Mouse (Mus musculus) forebrain, postnatal 0 days (tissue): Measurements from ENCODE around the gene Acp2. TPM values are rescaled to one million over a fixed set of nuclear protein-coding genes. Genes with fewer than 3 reads are reported as not detected.
"Not testable (repeated sequence)": the region's sequence is repeated elsewhere in the genome, so short reads cannot be mapped to it uniquely, and the experiment has no call there.

Source experiments
- ATAC-seq: fragments of 200-750 bp; cut with Nextera tagmentation; 2 replicates; pipeline ENCODE4 v1.8.0; 2017; ENCODE audit warnings: mild to moderate bottlenecking, moderate library complexity
- DNase-seq: peaks from one replicate; pipeline ENCODE4 v3.0.0-alpha.2; 2015
- H3K27ac ChIP-seq: fragments of 300-500 bp; sonication (generic); 2 replicates; pipeline ENCODE4 v1.5.1; 2014; ENCODE audit warnings: low read depth, mild to moderate bottlenecking, antibody characterized with exemption, low read length, moderate library complexity, mixed read lengths
- H3K27me3 ChIP-seq: fragments of 300-500 bp; sonication (generic); 2 replicates; pipeline ENCODE4 v1.6.1; 2014; ENCODE audit warnings: mild to moderate bottlenecking, low read length, mixed read lengths; ENCODE audit not compliant: insufficient read depth
- H3K36me3 ChIP-seq: fragments of 300-500 bp; sonication (generic); 2 replicates; pipeline ENCODE4 v1.6.1; 2014; ENCODE audit warnings: mild to moderate bottlenecking, moderate library complexity; ENCODE audit not compliant: insufficient read depth
- H3K4me1 ChIP-seq: fragments of 300-500 bp; sonication (generic); 2 replicates; pipeline ENCODE4 v1.6.1; 2014; ENCODE audit warnings: antibody characterized with exemption; ENCODE audit not compliant: insufficient read depth
- H3K4me2 ChIP-seq: fragments of 300-500 bp; sonication (generic); 2 replicates; pipeline ENCODE4 v1.6.1; 2014; ENCODE audit warnings: low read depth, mild to moderate bottlenecking, moderate library complexity
- H3K4me3 ChIP-seq: fragments of 300-500 bp; sonication (generic); 2 replicates; pipeline ENCODE4 v1.5.1; 2014; ENCODE audit warnings: low read depth, low read length, mixed read lengths
- H3K9ac ChIP-seq: fragments of 300-500 bp; sonication (generic); 2 replicates; pipeline ENCODE4 v1.6.1; 2014; ENCODE audit warnings: mild to moderate bottlenecking
- H3K9me3 ChIP-seq: fragments of 300-500 bp; sonication (generic); 2 replicates; pipeline ENCODE4 v1.6.1; 2016; ENCODE audit warnings: low read length
- CTCF ChIP-seq: sonication (generic); IDR thresholded peaks from 2 replicates; pipeline ENCODE4 v1.5.1; 2016; ENCODE audit warnings: antibody characterized with exemption, control low read depth, low read depth
- WGBS: fragments of 180-500 bp; shearing (Covaris S2); extraction: QIAGEN DNeasy Blood & Tissue Kit; methylation state at CpG from one replicate; pipeline ENCODE4 v1.1.7; 2014; 5-methylcytosine and 5-hydroxymethylcytosine counted together
- polyA plus RNA-seq: library from polyadenylated mRNA; unstranded; fragments of >200 nt; fragmentation: Nextera tagmentation; extraction: Ambion mirVana; gene quantifications from 2 replicates; pipeline ENCODE4 v1.2.1, GENCODE M21; 2015
- total RNA-seq: library from RNA; depleted of rRNA; stranded (reverse); fragments of >200 nt; gene quantifications from 2 replicates; pipeline ENCODE4 v1.2.3, GENCODE M21; 2014

Acp2 gene
- total and polyA plus RNA-seq, 2 experiments from 2014 or later = 32.2 to 39.4 TPM

GRCm38 (mm10) chr2:91220501-91220900 lies 17.8 kb downstream of the Acp2 start:
- peaks cover 8% of the 10 kb centered on the region; the same call in 1 of the 2 replicates for H3K36me3 ChIP-seq
- no peaks in the 10 kb centered on the region for H3K27me3 ChIP-seq
- no peaks in the 10 kb centered on the region for H3K9me3 ChIP-seq
- no peak for DNase-seq
- ATAC-seq = no peak
- no peak overlapping the region for H3K4me3 ChIP-seq
- no peaks in the 10 kb centered on the region for H3K4me1 ChIP-seq
- no peak for TF ChIP-seq CTCF
- H3K4me2 ChIP-seq = no peak overlapping the region
- 97% methylated on average over 3 of the region's 3 CpGs for WGBS
- no peak overlapping the region for H3K9ac ChIP-seq
- no peak overlapping the region for H3K27ac ChIP-seq

DNA sequence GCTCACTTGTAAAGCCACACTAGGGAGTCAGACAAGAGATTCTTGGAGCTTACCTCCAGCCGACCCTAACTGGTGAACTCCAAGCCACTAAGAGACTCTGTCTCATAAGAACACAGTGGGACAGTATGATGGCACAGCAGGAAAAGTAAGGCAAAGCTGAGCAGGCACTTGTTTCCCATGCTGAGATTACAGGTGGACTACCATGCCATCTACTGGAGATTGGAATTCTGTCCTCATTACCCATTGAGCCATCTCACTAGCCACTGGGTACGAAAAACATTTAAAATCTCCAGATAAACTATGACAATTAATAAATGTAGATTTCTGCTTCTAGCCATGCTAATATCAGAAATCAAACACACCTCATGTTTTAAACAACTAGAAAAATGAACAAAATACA lies 20.9 kb downstream of the Acp2 start:
- Histone ChIP-seq H3K9ac (no peak overlapping the region), H3K27me3 (no peaks in the 10 kb centered on the region), H3K9me3 (no peaks in the 10 kb centered on the region), H3K4me1 (no peaks in the 10 kb centered on the region), H3K36me3 (no peaks in the 10 kb centered on the region), H3K27ac (no peak overlapping the region), H3K4me3 (no peak overlapping the region), H3K4me2 (no peak overlapping the region)
- WGBS = 84% methylated on average over 2 of the region's 2 CpGs
- ATAC-seq (no peak), DNase-seq (no peak)
- TF ChIP-seq CTCF = no peak

DNA sequence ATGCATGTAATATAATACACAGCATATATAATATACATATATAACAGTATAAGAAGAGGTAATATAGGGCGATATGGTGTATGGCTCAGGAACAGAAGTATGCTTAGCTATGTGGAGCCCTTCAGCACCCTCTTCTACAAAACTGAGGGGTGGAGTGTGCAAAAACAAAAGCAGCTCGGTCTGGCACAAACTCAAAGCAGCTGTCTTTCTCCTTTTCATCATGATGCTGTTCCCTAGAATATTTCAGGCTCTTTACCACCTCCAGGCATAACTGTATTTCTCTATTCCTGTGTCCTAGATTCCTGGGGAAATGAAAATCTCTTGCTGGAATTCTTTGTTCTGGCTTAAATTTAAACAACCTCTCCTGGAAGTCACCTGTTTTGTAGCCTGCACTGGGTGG lies 27.1 kb downstream of the Acp2 start:
- H3K4me2 ChIP-seq = no peak overlapping the region
- H3K27me3 ChIP-seq = no peaks in the 10 kb centered on the region
- no peaks in the 10 kb centered on the region for H3K36me3 ChIP-seq
- H3K4me3 ChIP-seq = no peak overlapping the region
- 73% methylated on average over 2 of the region's 2 CpGs for WGBS
- DNase-seq (no peak), ATAC-seq (no peak)
- H3K9me3 ChIP-seq = no peaks in the 10 kb centered on the region
- H3K4me1 ChIP-seq = no peaks in the 10 kb centered on the region
- no peak overlapping the region for H3K9ac ChIP-seq
- no peak overlapping the region for H3K27ac ChIP-seq
- no peak for TF ChIP-seq CTCF

DNA sequence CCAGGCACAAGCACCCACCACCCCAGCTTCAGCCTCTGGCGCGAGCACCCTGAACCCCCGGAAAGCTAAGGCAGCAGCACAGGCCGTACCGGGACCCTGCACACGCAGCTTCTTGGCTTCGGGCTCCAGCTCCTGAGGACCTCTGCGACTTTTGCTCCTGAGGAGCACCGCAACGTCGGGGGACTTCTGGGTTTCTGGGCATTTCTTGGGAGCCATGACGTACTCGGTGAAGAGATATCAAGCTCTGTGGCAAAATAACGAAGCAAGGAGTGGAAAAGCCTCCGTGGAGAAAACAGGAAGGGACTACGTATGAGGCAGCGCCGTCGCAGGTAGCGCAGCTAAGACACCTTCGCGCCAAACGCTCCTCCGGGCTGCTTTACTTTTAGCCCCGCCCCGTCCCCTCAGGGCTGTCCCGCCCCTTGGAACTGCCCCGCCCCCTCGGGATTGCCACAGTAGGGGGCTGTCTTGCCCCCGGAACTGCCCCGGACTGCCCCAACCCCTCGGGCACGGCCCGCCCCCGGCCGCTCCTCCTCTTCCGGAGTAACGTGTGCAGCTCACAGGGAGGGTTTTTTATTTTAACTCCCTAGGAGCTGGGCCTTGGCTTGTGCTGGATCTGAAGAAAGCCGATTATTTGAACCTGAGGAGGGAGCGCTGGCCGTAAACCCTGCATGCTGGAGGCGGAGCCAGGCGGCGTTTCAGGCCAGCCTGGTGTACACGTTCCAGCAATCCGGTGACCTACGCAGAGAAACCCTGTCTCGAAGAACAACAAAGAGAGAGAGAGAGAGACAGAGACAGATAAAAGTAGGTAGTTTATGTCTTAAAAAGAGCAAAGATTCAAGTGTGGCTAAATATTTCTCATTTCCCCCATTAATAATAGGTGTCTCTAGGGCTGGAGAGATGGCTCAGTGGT lies 34.2 kb downstream of the Acp2 start, which contains the start of gene Ddb2:
Ddb2 (minus strand) TSS at position 382 of the 910 bp plus-strand sequence.
- Histone ChIP-seq H3K9me3 (no peaks in the 10 kb centered on the region), H3K9ac (peak within 1 kb of the TSS; percentile 65), H3K27me3 (no peaks in the 10 kb centered on the region), H3K36me3 (no peaks in the 10 kb centered on the region), H3K27ac (peak within 1 kb of the TSS; percentile 91), H3K4me2 (peak within 1 kb of the TSS; percentile 85), H3K4me1 (0 out of 2 replicates have a peak, but pooled peaks cover 3% of the 10 kb centered on the region), H3K4me3 (peak within 1 kb of the TSS; percentile 64)
- ATAC-seq (peak; percentile 99), DNase-seq (peak; percentile 96)
- TF ChIP-seq CTCF = no peak; the same call in none of the 2 replicates
- WGBS = under 1% methylated on average over 47 of the region's 48 CpGs

- DNase-seq = peak; percentile 53
- peak overlapping the region; percentile 91 for H3K27ac ChIP-seq
- peak overlapping the region; percentile 64 for H3K4me3 ChIP-seq
- not testable (repeated sequence) for H3K4me1 ChIP-seq, H3K27me3 ChIP-seq, H3K9me3 ChIP-seq, H3K36me3 ChIP-seq
- H3K4me2 ChIP-seq = peak overlapping the region; percentile 85
- WGBS = 18% methylated on average over 4 of the region's 4 CpGs
- ATAC-seq = peak; percentile 67
- TF ChIP-seq CTCF = peak; percentile 50; the same call in 1 of the 2 replicates
- H3K9ac ChIP-seq = peak overlapping the region; percentile 65
Observed at GRCm38 (mm10) chr2:91237511-91238080, 34.9 kb downstream of the Acp2 start.

- no peak for ATAC-seq
- Histone ChIP-seq H3K27ac (no peak overlapping the region), H3K4me3 (no peak overlapping the region), H3K4me2 (no peak overlapping the region), H3K27me3 (no peaks in the 10 kb centered on the region), H3K9me3 (no peaks in the 10 kb centered on the region), H3K36me3 (no peaks in the 10 kb centered on the region), H3K4me1 (no peaks in the 10 kb centered on the region), H3K9ac (no peak overlapping the region)
- TF ChIP-seq CTCF = no peak
- 79% methylated on average over 5 of the region's 5 CpGs for WGBS
- DNase-seq = no peak
Observed at GRCm38 (mm10) chr2:91242547-91242946, 39.9 kb downstream of the Acp2 start.

DNA sequence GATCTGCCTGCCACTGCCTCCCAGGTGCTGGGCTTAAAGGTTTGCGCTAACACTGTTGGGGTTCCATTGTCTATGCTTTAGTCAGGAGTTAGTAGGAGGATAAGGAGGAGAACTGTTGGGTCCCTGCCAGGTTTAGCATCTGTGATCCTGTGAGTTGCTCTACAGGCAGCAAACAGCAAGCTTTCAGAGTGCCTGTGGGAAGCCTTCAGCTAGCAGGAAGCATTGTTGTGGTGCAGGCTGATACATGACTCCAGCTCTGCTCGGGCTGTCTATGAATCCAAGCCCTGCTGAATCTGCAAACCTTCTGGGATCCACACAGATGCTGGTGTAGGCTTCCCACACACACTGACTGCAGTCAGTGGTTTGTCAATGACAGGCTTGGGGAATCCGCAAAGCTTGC lies 40.7 kb downstream of the Acp2 start:
- Histone ChIP-seq H3K4me2 (no peak overlapping the region), H3K4me1 (no peaks in the 10 kb centered on the region), H3K27ac (no peak overlapping the region), H3K9me3 (no peaks in the 10 kb centered on the region), H3K4me3 (no peak overlapping the region), H3K27me3 (no peaks in the 10 kb centered on the region), H3K36me3 (no peaks in the 10 kb centered on the region), H3K9ac (no peak overlapping the region)
- DNase-seq (no peak), ATAC-seq (peak; percentile 8; the same call in 1 of the 2 replicates)
- no peak for TF ChIP-seq CTCF
- 51% methylated on average over 3 of the region's 3 CpGs for WGBS
